Mouse (Mus musculus) hindbrain, postnatal 0 days (tissue): ENCODE measurements around the gene Tcfl5. TPM values are rescaled to one million over a fixed set of nuclear protein-coding genes. Genes with fewer than 3 reads are reported as not detected.

Experiments used
- ATAC-seq: fragments of 200-750 bp; cut with Nextera tagmentation; 2 replicates; pipeline ENCODE4 v1.8.0; 2017; ENCODE audit warnings: mild to moderate bottlenecking, moderate TSS enrichment, moderate library complexity
- DNase-seq: peaks from one replicate; pipeline ENCODE4 v3.0.0-alpha.2; 2015; ENCODE audit warnings: low spot score
- H3K27ac ChIP-seq: fragments of 300-500 bp; sonication (generic); 2 replicates; pipeline ENCODE4 v1.5.1; 2014; ENCODE audit warnings: mild to moderate bottlenecking
- H3K27me3 ChIP-seq: fragments of 300-500 bp; sonication (generic); 2 replicates; pipeline ENCODE4 v1.6.1; 2014; ENCODE audit warnings: low read length, mixed read lengths; ENCODE audit not compliant: insufficient read depth
- H3K36me3 ChIP-seq: fragments of 300-500 bp; sonication (generic); 2 replicates; pipeline ENCODE4 v1.6.1; 2014; ENCODE audit warnings: low read length, mixed read lengths; ENCODE audit not compliant: insufficient read depth
- H3K4me1 ChIP-seq: fragments of 300-500 bp; sonication (generic); 2 replicates; pipeline ENCODE4 v1.6.1; 2014; ENCODE audit warnings: antibody characterized with exemption, low read length, mixed read lengths; ENCODE audit not compliant: insufficient read depth
- H3K4me2 ChIP-seq: fragments of 300-500 bp; sonication (generic); 2 replicates; pipeline ENCODE4 v1.6.1; 2014; ENCODE audit warnings: low read depth, mild to moderate bottlenecking, low read length, moderate library complexity, mixed read lengths
- H3K4me3 ChIP-seq: fragments of 300-500 bp; sonication (generic); 2 replicates; pipeline ENCODE4 v1.5.1; 2014; ENCODE audit warnings: low read length
- H3K9ac ChIP-seq: fragments of 300-500 bp; sonication (generic); replicated peaks from 2 replicates; pipeline ENCODE4 v1.6.1; 2014; ENCODE audit warnings: mild to moderate bottlenecking, low read length, moderate library complexity, mixed read lengths
- H3K9me3 ChIP-seq: fragments of 300-500 bp; sonication (generic); 2 replicates; pipeline ENCODE4 v1.6.1; 2016; ENCODE audit warnings: low read length, mixed read lengths
- CTCF ChIP-seq: IDR thresholded peaks from 2 replicates; pipeline ENCODE4 v1.5.1; 2016; ENCODE audit warnings: antibody characterized with exemption, control low read depth, low read depth
- WGBS: fragments of 180-500 bp; shearing (Covaris S2); extraction: QIAGEN DNeasy Blood & Tissue Kit; methylation state at CpG from one replicate; pipeline ENCODE4 v1.1.7; 2014; 5-methylcytosine and 5-hydroxymethylcytosine counted together
- polyA plus RNA-seq: library from polyadenylated mRNA; unstranded; fragments of >200 nt; fragmentation: Nextera tagmentation; extraction: Ambion mirVana; gene quantifications from 2 replicates; pipeline ENCODE4 v1.2.1, GENCODE M21; 2015
- total RNA-seq: library from RNA; depleted of rRNA; stranded (reverse); fragments of >200 nt; gene quantifications from 2 replicates; pipeline ENCODE4 v1.2.3, GENCODE M21; 2014

Tcfl5 gene
- total and polyA plus RNA-seq, 2 experiments from 2014 or later = 1.0 to 5.8 TPM

DNA sequence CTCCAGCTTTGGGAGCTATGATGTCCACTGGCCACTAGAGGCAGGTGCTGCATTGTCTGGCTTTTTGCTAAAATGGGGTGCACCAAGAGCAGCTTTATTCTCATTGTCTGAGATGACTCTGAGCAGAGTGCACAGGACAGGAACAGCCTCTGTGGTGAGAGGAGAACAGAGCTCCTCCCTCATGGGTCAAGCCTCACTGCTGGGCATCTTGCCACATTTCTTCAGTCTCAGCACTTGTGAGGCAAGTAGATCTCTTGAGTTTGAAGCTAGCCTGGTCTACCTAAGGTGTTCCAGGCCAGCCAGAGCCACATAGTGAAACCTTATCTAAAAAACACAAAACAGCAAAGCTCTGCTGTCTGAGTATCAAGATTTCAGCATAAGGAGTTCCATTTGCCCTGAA lies 4.3 kb upstream of the Tcfl5 start:
- Histone ChIP-seq H3K4me3 (no peak overlapping the region), H3K9me3 (peaks cover 10% of the 10 kb centered on the region), H3K9ac (no peak overlapping the region), H3K27ac (no peak overlapping the region), H3K4me1 (no peaks in the 10 kb centered on the region), H3K4me2 (no peak overlapping the region), H3K36me3 (no peaks in the 10 kb centered on the region), H3K27me3 (peaks cover 11% of the 10 kb centered on the region)
- DNase-seq (no peak), ATAC-seq (no peak)
- TF ChIP-seq CTCF = peak; percentile 15; the same call in 1 of the 2 replicates

DNA sequence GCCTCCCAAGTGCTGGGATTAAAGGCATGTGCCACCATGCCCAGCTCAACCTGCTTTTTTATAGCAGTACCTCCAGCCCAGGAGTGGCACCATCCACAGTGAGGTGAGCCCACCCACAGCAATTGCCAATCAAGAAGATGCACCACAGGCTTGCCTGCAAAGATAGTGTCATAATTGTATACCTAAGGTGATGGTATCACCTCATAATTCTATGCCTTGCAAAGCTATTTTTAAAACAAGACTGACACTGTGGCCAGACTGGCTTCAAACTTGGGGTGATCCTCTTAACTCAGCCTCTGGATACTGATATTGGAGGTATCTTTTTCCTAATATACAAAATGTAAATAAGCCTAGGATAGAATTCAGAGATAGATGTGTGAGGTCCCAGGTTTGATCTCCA lies 1.1 kb upstream of the Tcfl5 start:
- no peak overlapping the region for H3K4me3 ChIP-seq
- H3K9me3 ChIP-seq = peaks cover 10% of the 10 kb centered on the region
- TF ChIP-seq CTCF = no peak
- ATAC-seq (no peak), DNase-seq (no peak)
- H3K4me2 ChIP-seq = no peak overlapping the region
- H3K27me3 ChIP-seq = peaks cover 31% of the 10 kb centered on the region
- no peak overlapping the region for H3K27ac ChIP-seq
- H3K36me3 ChIP-seq = no peaks in the 10 kb centered on the region
- H3K9ac ChIP-seq = no peak overlapping the region
- no peaks in the 10 kb centered on the region for H3K4me1 ChIP-seq

DNA sequence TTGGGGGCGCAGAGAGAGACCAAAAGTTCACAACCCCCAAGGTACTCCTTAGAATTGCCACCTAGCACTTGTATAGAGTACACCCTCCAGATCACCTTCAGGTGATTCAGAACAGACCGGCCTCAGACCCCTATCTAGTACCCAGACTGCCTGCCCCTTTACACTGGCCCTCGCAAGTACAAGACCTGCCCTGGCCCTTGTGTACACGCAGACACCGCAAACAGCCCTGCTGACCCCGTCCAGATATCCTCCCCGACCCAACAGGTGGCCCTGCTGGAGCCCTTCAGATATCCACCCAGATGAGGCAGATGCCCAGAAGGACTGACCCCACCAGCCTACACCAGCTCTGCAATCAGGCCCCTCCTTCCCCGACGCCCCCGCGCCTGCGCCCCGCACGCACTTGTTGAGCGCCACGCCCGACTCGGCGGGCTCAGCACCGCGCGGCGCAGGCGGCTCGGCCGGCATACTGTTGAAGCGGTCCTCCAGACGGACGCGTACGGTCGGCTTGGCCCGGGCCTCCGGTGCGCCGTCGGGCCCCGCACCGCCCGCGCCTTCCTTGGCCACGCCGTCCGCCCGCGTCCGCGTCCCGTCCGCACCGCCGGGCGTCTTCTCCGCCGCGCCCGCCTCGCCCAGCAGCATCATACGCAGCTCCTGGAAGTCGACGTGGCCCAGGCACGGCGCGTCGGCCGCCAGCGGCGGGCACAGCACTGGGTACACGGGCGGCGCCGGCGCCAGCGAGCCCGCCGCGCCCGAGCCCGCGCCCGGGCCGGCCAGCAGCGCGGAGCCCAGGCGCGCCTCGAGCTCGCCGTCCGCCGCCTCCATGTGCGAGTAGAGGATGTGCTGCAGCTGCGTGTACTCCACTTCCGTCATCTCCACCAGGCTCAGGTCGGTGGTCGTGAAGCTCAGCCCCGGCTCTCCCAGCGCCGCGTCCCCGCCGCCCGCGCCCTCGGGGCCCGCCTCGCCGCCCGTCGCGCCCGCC lies 643 bp downstream of the Tcfl5 start:
- H3K27ac ChIP-seq = no peak overlapping the region
- H3K9me3 ChIP-seq = peaks cover 10% of the 10 kb centered on the region
- WGBS = 4% methylated on average over 87 of the region's 112 CpGs
- peak; percentile 6 for DNase-seq
- peak overlapping the region; percentile 37 for H3K4me3 ChIP-seq
- no peaks in the 10 kb centered on the region for H3K4me1 ChIP-seq
- TF ChIP-seq CTCF = no peak
- no peak overlapping the region for H3K9ac ChIP-seq
- H3K27me3 ChIP-seq = peaks cover 31% of the 10 kb centered on the region
- peak overlapping the region; percentile 44 for H3K4me2 ChIP-seq
- peak; percentile 78 for ATAC-seq
- no peaks in the 10 kb centered on the region for H3K36me3 ChIP-seq

DNA sequence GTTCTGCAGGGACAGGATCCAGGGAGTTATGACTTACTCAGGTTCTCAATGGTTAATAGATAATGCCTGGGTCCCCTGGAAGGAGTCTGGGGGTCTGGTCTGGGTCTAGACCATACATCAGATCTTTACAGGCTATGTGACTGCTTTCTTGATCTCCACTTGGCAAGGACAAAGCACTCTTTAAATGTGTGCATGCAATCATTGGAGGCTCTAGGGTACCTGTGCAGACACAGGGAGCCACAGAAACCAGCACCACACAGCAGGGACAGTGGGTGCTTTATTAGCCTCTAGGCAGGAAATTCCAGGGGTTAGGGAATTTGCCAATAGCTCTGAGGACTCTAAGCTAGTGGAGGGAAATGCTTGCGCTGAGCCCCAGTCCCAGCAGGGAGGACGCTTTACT lies 30.6 kb downstream of the Tcfl5 start:
- H3K27me3 ChIP-seq = no peaks in the 10 kb centered on the region
- H3K4me3 ChIP-seq = no peak overlapping the region
- WGBS = 81% methylated on average over 2 of the region's 2 CpGs
- ATAC-seq = no peak
- no peaks in the 10 kb centered on the region for H3K4me1 ChIP-seq
- TF ChIP-seq CTCF = no peak
- no peak overlapping the region for H3K27ac ChIP-seq
- no peak overlapping the region for H3K9ac ChIP-seq
- no peaks in the 10 kb centered on the region for H3K36me3 ChIP-seq
- no peak for DNase-seq
- no peaks in the 10 kb centered on the region for H3K9me3 ChIP-seq
- no peak overlapping the region for H3K4me2 ChIP-seq

DNA sequence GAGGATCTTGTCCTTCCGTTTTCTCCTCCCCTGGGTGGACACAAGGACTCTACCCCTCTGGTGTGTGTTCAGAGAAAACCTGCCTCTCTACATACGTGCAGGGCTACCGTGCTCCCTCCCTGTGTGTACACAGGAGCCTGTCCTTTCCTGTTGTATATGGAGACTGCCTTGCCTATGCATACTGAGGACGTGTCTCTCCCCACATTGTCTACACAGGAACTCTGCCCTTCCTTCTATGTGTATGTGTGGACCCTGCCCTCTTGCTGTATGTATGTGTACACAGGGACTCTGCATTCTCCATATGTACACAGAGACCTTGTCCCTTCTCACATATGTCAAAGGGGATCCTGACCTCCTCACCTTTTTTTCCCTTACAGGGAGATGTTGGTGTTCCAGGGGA lies 32.2 kb downstream of the Tcfl5 start:
- no peaks in the 10 kb centered on the region for H3K36me3 ChIP-seq
- no peak overlapping the region for H3K4me3 ChIP-seq
- no peaks in the 10 kb centered on the region for H3K4me1 ChIP-seq
- no peaks in the 10 kb centered on the region for H3K27me3 ChIP-seq
- no peak overlapping the region for H3K4me2 ChIP-seq
- no peak for DNase-seq
- ATAC-seq = no peak
- 82% methylated on average over 4 of the region's 4 CpGs for WGBS
- no peaks in the 10 kb centered on the region for H3K9me3 ChIP-seq
- no peak overlapping the region for H3K27ac ChIP-seq
- no peak for TF ChIP-seq CTCF
- no peak overlapping the region for H3K9ac ChIP-seq

GRCm38 (mm10) chr2:180604781-180605180 lies 37.7 kb downstream of the Tcfl5 start:
- 40% methylated on average over 6 of the region's 6 CpGs for WGBS
- peaks cover 10% of the 10 kb centered on the region for H3K4me1 ChIP-seq
- no peak overlapping the region for H3K27ac ChIP-seq
- no peaks in the 10 kb centered on the region for H3K27me3 ChIP-seq
- DNase-seq (peak; percentile 19), ATAC-seq (no peak)
- no peaks in the 10 kb centered on the region for H3K9me3 ChIP-seq
- H3K4me3 ChIP-seq = no peak overlapping the region
- H3K36me3 ChIP-seq = no peaks in the 10 kb centered on the region
- no peak overlapping the region for H3K9ac ChIP-seq
- TF ChIP-seq CTCF = peak; percentile 37
- H3K4me2 ChIP-seq = no peak overlapping the region

- DNase-seq (peak; percentile 90), ATAC-seq (peak; percentile 90)
- H3K27ac ChIP-seq = peak overlapping the region; percentile 78
- no peak for TF ChIP-seq CTCF
- 0 out of 2 replicates have a peak overlapping the region, but pooled peaks have one; percentile 58 for H3K4me2 ChIP-seq
- H3K9me3 ChIP-seq = no peaks in the 10 kb centered on the region
- H3K4me1 ChIP-seq = peaks cover 21% of the 10 kb centered on the region
- H3K9ac ChIP-seq = no peak overlapping the region
- H3K27me3 ChIP-seq = no peaks in the 10 kb centered on the region
- 7% methylated on average over 9 of the region's 9 CpGs for WGBS
- peaks cover 1% of the 10 kb centered on the region; the same call in 1 of the 2 replicates for H3K36me3 ChIP-seq
- H3K4me3 ChIP-seq = no peak overlapping the region
These were observed 41.9 kb downstream of the Tcfl5 start for GRCm38 (mm10) chr2:180600569-180601021.
